Mouse (Mus musculus) limb, embryonic 12.5 days (tissue): ENCODE results near the gene Erp27. TPM values are rescaled to one million over a fixed set of nuclear protein-coding genes. Genes with fewer than 3 reads are reported as not detected.

Experiments used
- ATAC-seq: fragments of 200-750 bp; cut with Nextera tagmentation; 2 replicates; pipeline ENCODE4 v1.8.0; 2017; ENCODE audit warnings: low read depth, moderate TSS enrichment; ENCODE audit not compliant: insufficient number of reproducible peaks, insufficient read depth, low FRiP score, low TSS enrichment
- H3K27ac ChIP-seq: fragments of 300-500 bp; sonication (generic); 2 replicates; pipeline ENCODE4 v1.5.1; 2016; ENCODE audit warnings: mild to moderate bottlenecking, moderate library complexity
- H3K27me3 ChIP-seq: fragments of 300-500 bp; sonication (generic); 2 replicates; pipeline ENCODE4 v1.6.1; 2016; ENCODE audit warnings: mild to moderate bottlenecking, moderate library complexity
- H3K36me3 ChIP-seq: fragments of 300-500 bp; sonication (generic); 2 replicates; pipeline ENCODE4 v1.6.1; 2016; ENCODE audit warnings: mild to moderate bottlenecking, moderate library complexity
- H3K4me1 ChIP-seq: fragments of 300-500 bp; sonication (generic); replicated peaks from 2 replicates; pipeline ENCODE4 v1.6.1; 2016
- H3K4me2 ChIP-seq: fragments of 300-500 bp; sonication (generic); 2 replicates; pipeline ENCODE4 v1.6.1; 2016; ENCODE audit warnings: mild to moderate bottlenecking, moderate library complexity
- H3K4me3 ChIP-seq: fragments of 300-500 bp; sonication (generic); replicated peaks from 2 replicates; pipeline ENCODE4 v1.5.1; 2016; ENCODE audit warnings: mild to moderate bottlenecking
- H3K9ac ChIP-seq: fragments of 300-500 bp; sonication (generic); replicated peaks from 2 replicates; pipeline ENCODE4 v1.6.1; 2016; ENCODE audit warnings: mild to moderate bottlenecking, moderate library complexity
- H3K9me3 ChIP-seq: fragments of 300-500 bp; sonication (generic); 2 replicates; pipeline ENCODE4 v1.6.1; 2016; ENCODE audit warnings: mild to moderate bottlenecking, moderate library complexity
- WGBS: fragments of 180-500 bp; shearing (Covaris S2); methylation state at CpG from one replicate; pipeline ENCODE4 v1.1.7; 2016; 5-methylcytosine and 5-hydroxymethylcytosine counted together
- polyA plus RNA-seq: library from polyadenylated mRNA; unstranded; fragments of >200 nt; fragmentation: Nextera tagmentation; extraction: Ambion mirVana; gene quantifications from 2 replicates; pipeline ENCODE4 v1.2.1, GENCODE M21; 2016

Erp27 gene
- polyA plus RNA-seq, 1 experiment from 2014 or later: 0.15 TPM

DNA sequence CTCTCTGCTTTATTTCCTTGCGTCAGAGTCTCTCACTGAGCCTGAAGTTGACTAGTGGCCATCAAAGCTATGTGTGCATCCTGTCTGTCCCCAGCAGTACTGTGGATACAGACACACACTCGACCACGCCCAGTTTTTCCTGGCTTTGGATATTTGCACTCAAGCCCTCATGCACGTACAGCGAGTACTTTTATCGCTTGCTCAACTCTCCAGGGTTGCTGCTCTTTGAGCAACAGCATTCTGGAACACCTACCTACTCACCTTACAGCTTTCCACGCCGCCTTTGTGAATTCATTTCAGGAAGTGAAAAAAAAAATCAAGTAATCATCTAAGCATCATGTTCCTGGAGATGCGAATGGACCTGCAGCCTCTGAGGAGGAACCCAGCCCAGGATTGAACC, 30.9 kb upstream of the Erp27 start:
- H3K4me3 ChIP-seq: no peak overlapping the region
- no peaks in the 10 kb centered on the region for H3K36me3 ChIP-seq
- WGBS: 92% methylated on average over 9 of the region's 9 CpGs

DNA sequence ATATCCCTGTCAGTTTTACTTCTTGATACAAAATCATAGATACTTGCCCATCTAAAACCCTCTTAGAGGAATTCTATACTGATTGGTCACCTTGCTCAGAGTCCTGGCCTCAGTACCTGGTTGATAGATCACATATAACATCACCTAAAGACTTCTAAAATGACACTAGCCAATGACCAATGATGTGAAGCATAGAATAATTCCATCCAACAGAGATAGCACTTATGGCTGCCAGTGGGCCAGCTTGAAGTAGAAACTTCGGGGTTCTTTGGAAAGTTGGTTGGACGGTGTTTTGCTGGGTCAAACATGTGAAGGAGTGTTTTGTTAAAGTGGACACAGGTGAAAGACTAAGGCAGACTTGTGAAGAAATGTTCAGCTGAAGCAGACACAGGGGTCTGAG, 28.2 kb upstream of the Erp27 start:
- no peak for ATAC-seq
- H3K27ac ChIP-seq: no peak overlapping the region
- H3K27me3 ChIP-seq: peaks cover 6% of the 10 kb centered on the region; the same call in 1 of the 2 replicates
- no peak overlapping the region for H3K9ac ChIP-seq
- H3K9me3 ChIP-seq: no peaks in the 10 kb centered on the region
- no peak overlapping the region for H3K4me2 ChIP-seq
- H3K4me1 ChIP-seq: peaks cover 29% of the 10 kb centered on the region
- no peaks in the 10 kb centered on the region for H3K36me3 ChIP-seq
- 95% methylated on average over 2 of the region's 2 CpGs for WGBS
- H3K4me3 ChIP-seq: no peak overlapping the region

More for the DNA sequence above, 30.9 kb upstream of the Erp27 start:
- no peaks in the 10 kb centered on the region for H3K9me3 ChIP-seq
- no peak for ATAC-seq
- no peak overlapping the region for H3K9ac ChIP-seq
- no peak overlapping the region for H3K4me2 ChIP-seq
- H3K27me3 ChIP-seq: peaks cover 6% of the 10 kb centered on the region; the same call in 1 of the 2 replicates
- H3K4me1 ChIP-seq: peaks cover 8% of the 10 kb centered on the region
- H3K27ac ChIP-seq: no peak overlapping the region

DNA sequence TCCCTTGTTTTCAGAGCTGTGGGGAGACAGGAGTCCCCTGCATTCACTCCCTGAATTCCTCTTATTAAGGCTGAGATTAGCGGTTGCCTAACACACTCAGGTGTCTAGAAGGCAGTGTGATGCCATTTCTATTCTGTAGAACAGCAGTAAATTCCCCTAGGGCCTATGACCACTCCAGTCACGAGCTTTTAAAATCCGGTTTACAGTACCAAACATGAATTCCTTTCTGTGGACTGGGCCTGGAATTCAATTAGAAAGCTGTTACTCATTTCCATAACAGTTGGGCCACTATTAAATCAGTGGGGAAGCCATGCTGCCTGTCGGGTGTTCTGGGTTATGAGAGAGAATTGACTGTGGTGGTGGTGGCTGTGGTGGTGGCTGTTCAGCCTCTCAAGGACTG, 25.7 kb upstream of the Erp27 start:
- Histone ChIP-seq H3K36me3 (no peaks in the 10 kb centered on the region), H3K9me3 (no peaks in the 10 kb centered on the region), H3K27me3 (0 out of 2 replicates have a peak, but pooled peaks cover under 1% of the 10 kb centered on the region), H3K27ac (peak overlapping the region; percentile 68), H3K9ac (no peak overlapping the region), H3K4me3 (no peak overlapping the region), H3K4me2 (no peak overlapping the region), H3K4me1 (peaks cover 32% of the 10 kb centered on the region)
- 27% methylated on average over 4 of the region's 4 CpGs for WGBS
- ATAC-seq: peak; percentile 66; the same call in 1 of the 2 replicates

DNA sequence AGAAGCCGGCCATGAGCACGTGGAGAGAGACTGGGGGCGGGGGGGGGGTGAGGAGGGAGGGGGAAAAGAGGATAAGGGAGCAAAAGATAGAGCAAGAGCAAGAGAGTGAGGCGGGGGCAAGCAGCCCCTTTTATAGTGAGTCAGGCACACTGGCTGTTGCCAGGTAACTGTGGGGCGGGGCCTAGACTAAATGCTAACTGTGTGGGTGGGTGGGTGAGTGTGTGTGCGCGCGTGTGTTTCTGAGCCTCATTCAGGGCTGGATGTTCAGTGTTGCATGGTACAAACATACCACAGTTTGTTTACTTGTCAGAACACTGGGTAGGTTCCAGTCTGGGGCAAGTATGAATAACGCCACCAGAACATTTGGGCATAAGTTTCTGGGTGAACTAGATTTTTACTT, 25.0 kb upstream of the Erp27 start:
- H3K9me3 ChIP-seq: no peaks in the 10 kb centered on the region
- 56% methylated on average over 9 of the region's 9 CpGs for WGBS
- H3K4me1 ChIP-seq: peaks cover 37% of the 10 kb centered on the region
- no peak overlapping the region for H3K4me2 ChIP-seq
- peak; percentile 71 for ATAC-seq
- no peaks in the 10 kb centered on the region for H3K36me3 ChIP-seq
- no peak overlapping the region for H3K9ac ChIP-seq
- H3K4me3 ChIP-seq: no peak overlapping the region
- H3K27me3 ChIP-seq: no peaks in the 10 kb centered on the region
- H3K27ac ChIP-seq: peak overlapping the region; percentile 77

DNA sequence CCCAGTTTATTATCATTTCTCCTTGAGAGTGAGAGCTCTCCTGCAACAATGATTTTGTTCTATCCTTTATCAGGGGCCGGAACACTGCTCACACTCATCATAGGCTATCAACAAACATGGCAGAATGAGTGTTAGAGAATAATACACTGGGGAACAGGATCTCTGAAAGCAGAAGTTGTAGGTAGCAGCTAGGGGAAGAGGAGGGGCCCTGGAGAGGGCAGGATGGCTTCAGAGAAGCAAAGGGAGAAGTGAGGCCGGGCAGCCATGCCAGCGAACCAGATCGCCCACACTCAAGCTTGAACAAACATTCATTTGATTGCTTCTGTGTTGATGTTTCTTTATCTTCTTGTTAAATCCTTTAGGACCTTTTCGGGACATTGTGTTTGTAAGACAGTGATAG, 24.3 kb upstream of the Erp27 start:
- Histone ChIP-seq H3K36me3 (no peaks in the 10 kb centered on the region), H3K27ac (peak overlapping the region; percentile 77)

DNA sequence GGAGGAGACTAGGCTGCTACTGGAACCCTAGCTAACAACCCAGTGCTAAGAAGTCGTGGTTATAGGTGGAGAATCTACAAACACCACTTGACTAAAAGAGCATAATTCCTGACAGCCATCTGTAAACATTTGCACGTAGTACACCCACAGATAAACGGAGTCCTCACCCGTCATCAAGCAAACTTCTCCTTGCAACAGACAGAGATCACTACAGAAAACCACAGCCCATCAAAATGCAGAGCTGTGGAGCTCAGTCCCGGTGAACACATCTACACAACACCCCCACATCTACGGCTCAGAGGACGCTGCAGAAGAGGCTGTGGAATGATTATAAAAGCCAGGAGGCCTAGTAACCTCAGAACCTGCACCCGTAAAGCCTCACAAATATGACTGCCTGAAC, 22.5 kb upstream of the Erp27 start:
- Histone ChIP-seq H3K27me3 (no peaks in the 10 kb centered on the region), H3K9ac (no peak overlapping the region), H3K4me2 (no peak overlapping the region), H3K27ac (no peak overlapping the region), H3K4me3 (no peak overlapping the region), H3K4me1 (peaks cover 59% of the 10 kb centered on the region), H3K9me3 (no peaks in the 10 kb centered on the region), H3K36me3 (no peaks in the 10 kb centered on the region)
- WGBS: 79% methylated on average over 8 of the region's 8 CpGs
- ATAC-seq: no peak

More for the DNA sequence above, 24.3 kb upstream of the Erp27 start:
- Histone ChIP-seq H3K4me1 (peaks cover 44% of the 10 kb centered on the region), H3K27me3 (no peaks in the 10 kb centered on the region), H3K9me3 (no peaks in the 10 kb centered on the region), H3K9ac (no peak overlapping the region), H3K4me2 (no peak overlapping the region), H3K4me3 (no peak overlapping the region)
- no peak for ATAC-seq
- 87% methylated on average over 5 of the region's 5 CpGs for WGBS

DNA sequence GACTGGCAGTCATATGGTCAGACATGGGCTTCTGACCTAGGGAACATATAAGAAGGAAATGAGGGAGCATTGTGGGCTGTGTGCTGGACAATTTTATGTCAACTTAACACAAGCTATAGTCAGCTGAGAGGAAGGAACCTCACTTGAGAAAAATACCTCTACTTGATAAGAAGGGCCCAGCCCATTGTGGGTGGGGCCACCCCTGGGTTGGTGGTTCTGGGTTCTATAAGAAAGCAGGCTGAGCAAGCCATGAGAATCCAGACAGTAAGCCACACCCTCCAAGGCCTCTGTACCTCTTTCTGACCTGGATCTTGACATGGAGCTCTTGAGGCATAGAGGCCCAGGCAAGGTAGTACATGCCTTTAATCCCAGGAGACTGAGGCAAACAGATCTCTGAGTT, 21.4 kb upstream of the Erp27 start:
- Histone ChIP-seq H3K9ac (no peak overlapping the region), H3K27ac (no peak overlapping the region), H3K36me3 (no peaks in the 10 kb centered on the region), H3K4me1 (peaks cover 60% of the 10 kb centered on the region), H3K4me2 (no peak overlapping the region), H3K4me3 (no peak overlapping the region), H3K27me3 (no peaks in the 10 kb centered on the region), H3K9me3 (no peaks in the 10 kb centered on the region)
- no peak for ATAC-seq

DNA sequence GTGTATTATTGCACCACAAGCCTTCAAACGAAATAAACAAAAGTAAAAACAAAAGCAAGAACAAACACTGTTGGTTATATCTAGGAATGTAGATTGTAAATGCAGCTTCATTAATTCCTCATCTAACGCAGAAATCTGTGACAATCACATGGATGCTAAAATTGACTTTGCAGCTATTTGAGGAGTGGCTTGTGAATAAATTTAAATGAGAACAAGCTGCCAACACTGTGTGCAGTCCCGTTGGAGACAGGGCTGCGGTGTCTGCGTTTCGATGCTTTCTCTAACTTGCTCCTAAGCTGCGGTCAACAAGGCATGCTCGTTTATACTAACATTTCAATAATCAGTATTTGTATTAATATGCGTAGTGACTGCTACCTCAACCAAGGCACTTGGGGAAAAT, 20.3 kb upstream of the Erp27 start:
- Histone ChIP-seq H3K4me1 (peaks cover 53% of the 10 kb centered on the region), H3K4me3 (no peak overlapping the region), H3K9me3 (no peaks in the 10 kb centered on the region), H3K9ac (no peak overlapping the region), H3K27me3 (no peaks in the 10 kb centered on the region), H3K27ac (no peak overlapping the region), H3K4me2 (no peak overlapping the region), H3K36me3 (no peaks in the 10 kb centered on the region)
- WGBS: 68% methylated on average over 9 of the region's 9 CpGs
- ATAC-seq: no peak

DNA sequence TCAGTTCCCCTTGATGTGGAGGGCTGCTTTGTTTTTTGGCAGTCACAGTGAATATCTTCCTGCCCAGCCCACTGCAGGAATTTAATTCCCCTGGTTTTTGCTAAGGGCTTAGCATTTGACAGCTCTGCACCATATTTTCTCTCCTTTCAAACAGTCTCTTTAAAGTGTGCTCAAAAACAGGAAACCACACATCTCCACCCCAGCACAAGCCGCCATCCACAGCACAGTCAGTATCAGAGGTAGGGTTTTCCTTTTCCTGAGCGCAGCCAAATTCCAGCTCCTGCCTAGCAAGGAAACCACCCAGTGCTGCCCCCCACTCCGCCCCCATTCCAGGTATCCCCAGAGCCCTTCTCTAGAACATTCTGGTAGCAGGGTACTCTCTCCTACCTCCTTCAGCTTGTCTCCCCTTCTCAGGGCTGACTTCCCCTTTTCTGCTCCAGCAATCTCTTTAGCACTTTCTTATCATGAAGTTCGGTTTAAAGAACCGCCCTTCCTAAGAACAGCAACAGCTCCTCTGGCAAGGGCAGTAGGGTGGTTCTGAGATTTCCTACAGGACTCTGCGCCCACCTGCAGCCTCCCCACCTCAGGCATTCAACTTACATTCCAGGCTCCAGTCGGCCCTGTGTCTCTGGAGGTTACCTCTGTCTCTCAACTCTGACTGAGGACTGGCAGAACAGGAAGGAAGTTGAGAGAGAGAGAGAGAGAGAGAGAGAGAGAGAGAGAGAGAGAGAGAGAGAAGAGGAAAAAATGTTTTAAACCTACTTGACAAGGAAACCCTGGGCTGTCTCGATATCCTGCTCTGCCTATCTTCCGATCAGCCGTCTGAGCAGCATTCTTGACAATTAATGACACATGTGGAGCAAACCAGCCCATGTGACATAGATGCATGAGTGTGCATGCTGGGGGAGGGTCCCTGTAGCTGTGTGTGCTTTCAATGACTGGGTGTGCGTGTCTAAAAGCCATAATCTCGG, 19.4 kb upstream of the Erp27 start, which contains the start of gene Arhgdib:
Arhgdib (minus strand) TSS at position 849 of the 971 bp plus-strand sequence.
- no peaks in the 10 kb centered on the region for H3K27me3 ChIP-seq
- H3K4me3 ChIP-seq: peak within 1 kb of the TSS; percentile 14
- no peak within 1 kb of the TSS for H3K9ac ChIP-seq
- H3K36me3 ChIP-seq: no peaks in the 10 kb centered on the region
- peak within 1 kb of the TSS; percentile 83 for H3K27ac ChIP-seq
- H3K4me2 ChIP-seq: peak within 1 kb of the TSS; percentile 39
- no peaks in the 10 kb centered on the region for H3K9me3 ChIP-seq
- 0 out of 2 replicates have a peak, but pooled peaks have one; percentile 34 for ATAC-seq
- peaks cover 44% of the 10 kb centered on the region for H3K4me1 ChIP-seq
- 27% methylated on average over 12 of the region's 12 CpGs for WGBS

DNA sequence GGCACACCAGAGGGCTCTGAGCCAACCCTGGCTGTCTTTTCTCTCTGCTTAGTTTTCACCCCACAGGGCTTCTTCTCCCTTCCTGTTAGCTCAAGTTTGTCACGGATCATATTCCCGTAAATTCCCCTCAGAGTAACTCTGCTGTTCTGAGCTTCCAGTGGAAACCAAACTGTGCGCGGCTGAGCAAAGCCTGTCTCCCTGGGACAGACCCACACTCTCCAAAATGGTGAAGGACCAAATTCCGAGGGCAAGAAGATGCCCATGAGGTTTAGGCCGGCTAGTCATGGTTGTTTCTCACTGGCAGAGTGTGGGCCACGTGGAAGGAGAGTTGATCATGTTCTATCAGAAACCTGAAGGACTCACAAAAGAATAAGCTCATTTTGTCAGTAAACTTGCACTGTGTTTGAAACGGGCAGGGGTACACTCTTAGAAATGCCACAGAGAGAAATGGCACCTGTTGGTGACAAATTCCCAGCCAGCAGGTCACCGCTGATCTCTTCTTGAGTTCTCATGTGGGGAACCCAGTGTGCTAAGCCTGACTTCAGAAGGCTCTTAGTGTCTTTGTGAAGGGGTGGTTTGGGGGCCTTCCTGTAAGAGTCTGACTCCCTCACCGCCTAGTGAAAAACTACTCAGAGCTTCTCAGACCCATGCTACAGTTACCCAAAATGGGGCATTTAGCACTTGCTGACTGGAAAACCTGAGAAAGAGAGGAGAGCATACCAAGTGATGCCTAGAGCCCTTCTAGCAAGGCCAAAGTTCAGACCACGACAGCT, 18.4 kb upstream of the Erp27 start:
- no peaks in the 10 kb centered on the region for H3K27me3 ChIP-seq
- H3K9ac ChIP-seq: no peak overlapping the region
- H3K4me2 ChIP-seq: peak overlapping the region; percentile 39; the same call in 1 of the 2 replicates
- WGBS: 75% methylated on average over 11 of the region's 11 CpGs
- H3K27ac ChIP-seq: peak overlapping the region; percentile 83
- no peak overlapping the region for H3K4me3 ChIP-seq
- no peaks in the 10 kb centered on the region for H3K9me3 ChIP-seq
- H3K36me3 ChIP-seq: no peaks in the 10 kb centered on the region
- peaks cover 39% of the 10 kb centered on the region for H3K4me1 ChIP-seq
- ATAC-seq: no peak
